Mouse (Mus musculus): ENCODE data around the gene 1700015F17Rik.

- TF ChIP-seq CTCF (IDR thresholded peaks at IDR 0.05; ENCODE audit: low read depth) (no peak), EP300 (IDR thresholded peaks at IDR 0.05; ENCODE audit: low read depth) (no peak)
These were observed 55.9 kb downstream of the 1700015F17Rik start for GRCm38 (mm10) chr5:5423081-5423480.
